Mouse (Mus musculus): ENCODE data around the gene Slc25a51.
"Not testable (repeated sequence)": the region's sequence is repeated elsewhere in the genome, so short reads cannot be mapped to it uniquely, and the experiment has no call there.

Slc25a51 gene

GRCm38 (mm10) chr4:45402281-45402680, 6.3 kb downstream of the Slc25a51 start:
- no peak for DNase-seq (ENCODE audit: low read depth, low spot score)

DNA sequence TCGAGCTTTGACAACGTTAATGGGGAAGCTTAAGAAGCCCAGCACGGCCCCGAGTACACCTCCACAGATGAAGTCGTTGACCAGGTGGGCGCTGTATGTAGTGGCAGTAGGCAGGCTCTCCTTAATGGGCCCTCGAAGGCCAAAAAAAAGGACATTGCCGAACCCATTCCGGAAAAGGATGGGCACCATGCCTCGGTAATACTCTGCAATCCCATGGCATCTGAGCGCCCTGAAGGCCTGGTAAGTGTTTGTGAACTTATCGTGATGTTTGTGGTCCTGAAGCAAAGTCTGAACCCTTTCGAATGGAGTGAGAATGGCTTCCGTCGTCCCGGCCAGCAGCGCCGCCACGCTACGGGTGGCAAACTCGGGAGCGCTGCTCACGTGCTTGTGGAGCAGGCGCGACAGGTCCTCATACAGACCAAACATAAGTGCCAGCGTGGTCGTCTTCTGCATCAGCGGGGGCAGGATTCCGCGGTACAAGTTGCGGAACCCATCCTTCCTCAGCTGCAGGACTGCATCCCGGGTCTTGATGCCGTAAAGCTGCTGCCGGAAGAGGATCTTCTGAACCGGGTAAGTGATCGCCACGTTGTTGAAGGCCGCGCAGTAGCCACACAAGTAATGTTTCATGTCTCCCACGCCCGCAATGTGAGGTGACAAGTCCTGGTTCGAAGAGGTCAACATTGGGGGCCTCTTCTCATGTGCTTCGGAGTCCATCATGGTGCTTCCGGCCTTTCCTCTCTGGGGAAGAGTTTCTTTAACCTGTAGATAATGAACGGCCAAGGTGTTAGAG, 8.9 kb downstream of the Slc25a51 start:
- DNase-seq (ENCODE audit: low read depth, low spot score), result peak; percentile 58

DNA sequence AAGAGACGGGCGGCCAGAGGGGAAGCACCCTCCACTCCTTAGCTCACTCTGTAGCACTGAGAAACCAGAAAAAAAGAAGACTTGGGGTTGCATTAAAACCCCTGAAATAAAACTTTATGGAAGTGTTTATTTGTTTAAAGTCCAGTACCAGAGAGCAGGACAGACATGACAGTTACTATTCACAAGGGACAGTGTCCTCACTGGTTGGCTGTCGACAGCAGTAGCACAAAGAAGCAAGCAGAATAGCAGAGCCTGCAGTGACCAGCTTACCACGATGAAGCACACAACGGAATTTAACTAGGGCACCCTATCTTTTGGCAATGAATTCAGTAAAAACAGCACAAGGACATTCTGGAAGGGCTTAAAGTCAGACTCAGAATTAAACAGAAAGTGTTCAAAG, 10.3 kb downstream of the Slc25a51 start:
- DNase-seq (ENCODE audit: low read depth, low spot score), result not testable (repeated sequence)

- not testable (repeated sequence) for DNase-seq (ENCODE audit: low read depth, low spot score)
Observed at GRCm38 (mm10) chr4:45396211-45396610, 12.4 kb downstream of the Slc25a51 start.

DNA sequence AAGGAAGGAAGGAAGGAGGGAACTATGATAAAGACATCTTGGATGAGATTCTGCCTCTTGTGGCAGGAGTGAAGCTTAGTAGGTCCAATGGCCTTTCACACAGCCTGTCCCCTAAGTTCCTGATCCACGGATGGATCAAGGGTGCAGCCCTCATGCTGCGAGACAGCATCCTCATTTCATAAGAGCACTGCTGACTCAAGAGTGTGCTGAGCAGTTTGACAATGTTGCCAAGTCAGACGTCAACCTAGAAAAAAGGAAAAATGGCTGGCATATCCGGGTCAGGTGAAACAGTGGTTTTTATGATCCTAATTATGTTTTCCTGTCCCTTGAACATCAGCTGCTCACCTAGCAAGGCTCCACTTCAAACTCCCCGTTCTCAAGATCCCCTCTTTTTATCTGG, 14.9 kb downstream of the Slc25a51 start:
- DNase-seq (ENCODE audit: low read depth, low spot score), result no peak

GRCm38 (mm10) chr4:45392994-45393393, 15.6 kb downstream of the Slc25a51 start:
- no peak for DNase-seq (ENCODE audit: low read depth, low spot score)

- DNase-seq (ENCODE audit: low read depth, low spot score), result no peak
Observed at GRCm38 (mm10) chr4:45392572-45392971, 16.0 kb downstream of the Slc25a51 start.

- DNase-seq (ENCODE audit: low read depth, low spot score), result no peak
Observed at GRCm38 (mm10) chr4:45392099-45392498, 16.5 kb downstream of the Slc25a51 start.

DNA sequence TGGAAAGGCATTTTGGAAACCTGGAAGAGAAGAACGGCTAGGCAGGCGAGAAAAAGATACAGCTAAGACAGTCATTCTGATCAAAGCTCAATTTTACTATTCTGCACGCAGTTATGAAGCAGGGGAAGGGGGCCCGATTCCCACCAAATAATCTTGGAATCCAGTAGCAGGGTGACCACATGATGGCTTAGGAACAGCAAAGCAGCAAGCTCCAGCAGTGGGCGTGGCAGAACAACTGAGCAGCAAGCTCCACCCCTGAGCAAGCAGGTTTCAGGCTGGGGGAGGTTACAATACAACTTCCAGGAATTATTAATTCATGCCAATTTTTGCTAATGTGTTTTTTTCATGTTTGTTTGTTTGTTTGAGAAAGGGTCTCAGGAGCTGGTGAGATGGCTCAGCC, 21.3 kb downstream of the Slc25a51 start:
- not testable (repeated sequence) for DNase-seq (ENCODE audit: low read depth, low spot score)

DNA sequence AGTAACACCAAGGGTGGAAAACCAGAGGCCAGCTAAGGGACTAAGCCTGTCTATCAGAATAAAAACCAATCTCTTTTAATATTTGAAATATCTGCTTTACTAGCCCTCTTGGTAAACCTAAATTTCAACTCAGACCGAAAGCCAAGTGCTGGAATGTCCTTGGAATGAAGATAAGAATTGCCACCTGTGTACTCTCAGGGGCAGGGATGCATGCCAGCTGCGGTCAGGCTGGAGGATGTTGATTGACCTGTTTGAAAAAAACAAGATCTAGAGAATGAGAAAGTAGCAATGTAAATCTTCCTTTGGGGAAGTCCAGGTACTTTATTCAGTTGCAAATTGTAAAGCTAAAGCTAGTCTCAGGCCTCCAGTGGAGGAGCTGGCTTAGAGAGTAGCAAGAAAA, 26.4 kb downstream of the Slc25a51 start:
- not testable (repeated sequence) for DNase-seq (ENCODE audit: low read depth, low spot score)

- peak; percentile 50 for DNase-seq (ENCODE audit: low read depth, low spot score)
Observed at GRCm38 (mm10) chr4:45380903-45381580, 27.5 kb downstream of the Slc25a51 start.

DNA sequence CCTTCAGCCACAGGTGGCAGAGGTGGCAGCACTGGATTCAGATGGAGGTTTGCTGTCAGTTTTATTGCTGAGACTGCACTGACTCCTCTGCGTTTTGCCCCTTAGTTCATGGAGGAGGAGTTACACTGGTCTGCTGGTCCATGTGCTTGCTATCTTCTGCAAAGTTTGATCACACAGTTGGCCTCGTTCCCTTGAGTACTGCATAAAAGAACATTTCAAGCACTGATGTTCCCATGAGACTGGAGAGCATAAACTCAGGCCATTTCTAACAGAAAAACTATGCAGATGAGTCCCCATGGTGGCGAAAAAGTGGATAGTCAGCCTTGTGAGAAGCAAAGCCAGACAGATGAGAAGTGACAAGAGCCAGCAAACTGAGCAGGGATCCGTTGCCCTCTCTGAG, 32.0 kb downstream of the Slc25a51 start:
- DNase-seq (ENCODE audit: low read depth, low spot score), result no peak

- DNase-seq (ENCODE audit: low read depth, low spot score), result no peak
Observed at GRCm38 (mm10) chr4:45374879-45375278, 33.7 kb downstream of the Slc25a51 start.

DNA sequence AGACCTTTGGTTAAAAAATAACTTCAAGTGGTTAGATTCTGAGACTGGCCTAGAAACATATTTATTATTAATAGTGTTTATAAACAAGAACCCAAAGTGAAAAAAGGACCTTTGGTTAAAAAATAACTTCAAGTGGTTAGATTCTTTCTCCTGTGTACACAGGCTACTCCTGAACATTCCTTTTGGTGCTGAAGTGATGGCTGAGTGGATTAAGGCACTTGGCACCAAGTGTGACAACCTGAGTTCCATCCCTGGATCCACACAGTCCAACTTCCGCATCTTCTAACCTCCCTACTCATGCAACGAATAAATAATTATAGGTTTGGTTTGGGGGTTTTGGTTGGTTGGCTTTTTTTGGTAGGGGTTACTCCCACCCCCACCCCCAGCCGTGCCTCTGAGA, 37.3 kb downstream of the Slc25a51 start:
- no peak for DNase-seq (ENCODE audit: low read depth, low spot score)

DNA sequence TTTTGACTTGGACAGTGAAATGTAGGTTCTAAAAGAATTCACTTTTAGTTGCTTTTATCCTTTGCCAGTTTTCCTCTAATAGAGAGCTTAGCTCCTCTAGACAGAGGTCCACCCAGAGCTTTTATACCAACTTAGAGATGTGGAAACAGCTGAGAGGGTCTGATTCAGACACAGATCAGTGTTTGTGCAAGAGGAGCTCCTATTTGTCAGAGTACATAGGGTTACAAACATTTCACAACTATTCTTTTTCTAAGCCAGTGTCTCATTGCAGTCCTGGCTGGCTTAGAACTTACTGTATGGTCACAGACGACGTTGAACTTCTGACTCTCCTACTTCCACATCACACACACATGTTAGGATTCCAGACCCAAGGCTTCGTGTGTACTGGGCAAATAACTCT, 51.9 kb downstream of the Slc25a51 start:
- no peak for DNase-seq (ENCODE audit: low read depth, low spot score)

Measured in ZHBTc4 (cell line).